Mouse (Mus musculus): ENCODE results near the gene Rpl32. TPM values are rescaled to one million over a fixed set of nuclear protein-coding genes. Genes with fewer than 3 reads are reported as not detected.

Gene Rpl32
- 463 and 551 TPM in 2 replicates for polyA plus RNA-seq (2012; rRNA removed)

GRCm38 (mm10) chr6:115808488-115809231 is at the start of gene Rpl32:
TSS of gene Rpl32 (minus strand) at chr6:115808747.
- H3K4me1 ChIP-seq (ENCODE audit: control insufficient read depth, insufficient read depth, insufficient read length): peaks cover 8% of the 10 kb centered on the region; the same call in 1 of the 2 replicates
- under 1% methylated on average over 47 of the region's 47 CpGs for WGBS
- H3K27ac ChIP-seq (ENCODE audit: insufficient read depth, low read length): peak within 1 kb of the TSS; percentile 81
- H3K4me3 ChIP-seq (ENCODE audit: extremely low read depth, insufficient read depth, insufficient read length): peak within 1 kb of the TSS; percentile 85
- no peaks in the 10 kb centered on the region for H3K27me3 ChIP-seq (ENCODE audit: control insufficient read depth, insufficient read depth, low read length)
- DNase-seq (ENCODE audit: low read depth in 1 of 2, low spot score in 2 of 2): peak; percentile 82 to 90
- H3K36me3 ChIP-seq (ENCODE audit: control insufficient read depth, insufficient read depth, low read length): peaks cover 19% of the 10 kb centered on the region
- TF ChIP-seq POLR2A (IDR thresholded peaks at IDR 0.05; ENCODE audit: low read depth, low read length) (peak; percentile 90), CTCF (IDR thresholded peaks at IDR 0.05; ENCODE audit: extremely low read depth, insufficient read depth, insufficient read length, insufficient replicate concordance) (peak; percentile 16; the same call in 1 of the 2 replicates)

GRCm38 (mm10) chr6:115856361-115856745 is 47.8 kb upstream of the Rpl32 start:
- Histone ChIP-seq H3K36me3 (ENCODE audit: control insufficient read depth, insufficient read depth, low read length) (no peaks in the 10 kb centered on the region), H3K27me3 (ENCODE audit: control insufficient read depth, insufficient read depth, low read length) (no peaks in the 10 kb centered on the region), H3K4me3 (ENCODE audit: extremely low read depth, insufficient read depth, insufficient read length) (no peak overlapping the region), H3K27ac (ENCODE audit: insufficient read depth, low read length) (no peak overlapping the region), H3K4me1 (ENCODE audit: control insufficient read depth, insufficient read depth, insufficient read length) (no peaks in the 10 kb centered on the region)
- WGBS: 94% methylated on average over 4 of the region's 4 CpGs
- DNase-seq (ENCODE audit: low read depth in 1 of 2, low spot score in 2 of 2): no peak
- TF ChIP-seq CTCF (IDR thresholded peaks at IDR 0.05; ENCODE audit: extremely low read depth, insufficient read depth, insufficient read length, insufficient replicate concordance) (no peak), POLR2A (IDR thresholded peaks at IDR 0.05; ENCODE audit: low read depth, low read length) (no peak)

GRCm38 (mm10) chr6:115855733-115856360 is 47.3 kb upstream of the Rpl32 start:
- Histone ChIP-seq H3K27me3 (ENCODE audit: control insufficient read depth, insufficient read depth, low read length) (no peaks in the 10 kb centered on the region), H3K4me3 (ENCODE audit: extremely low read depth, insufficient read depth, insufficient read length) (no peak overlapping the region), H3K27ac (ENCODE audit: insufficient read depth, low read length) (no peak overlapping the region), H3K4me1 (ENCODE audit: control insufficient read depth, insufficient read depth, insufficient read length) (no peaks in the 10 kb centered on the region), H3K36me3 (ENCODE audit: control insufficient read depth, insufficient read depth, low read length) (no peaks in the 10 kb centered on the region)
- no peak for TF ChIP-seq POLR2A (IDR thresholded peaks at IDR 0.05; ENCODE audit: low read depth, low read length)
- no peak for TF ChIP-seq CTCF (IDR thresholded peaks at IDR 0.05; ENCODE audit: extremely low read depth, insufficient read depth, insufficient read length, insufficient replicate concordance)
- WGBS: 89% methylated on average over 3 of the region's 3 CpGs
- no peak for DNase-seq (ENCODE audit: low read depth in 1 of 2, low spot score in 2 of 2)

- 76% methylated on average over 2 of the region's 2 CpGs for WGBS
- no peak for TF ChIP-seq POLR2A (IDR thresholded peaks at IDR 0.05; ENCODE audit: low read depth, low read length)
- H3K27me3 ChIP-seq (ENCODE audit: control insufficient read depth, insufficient read depth, low read length): no peaks in the 10 kb centered on the region
- peak in 1 of 2 experiments; percentile 25 for DNase-seq (ENCODE audit: low read depth in 1 of 2, low spot score in 2 of 2)
- no peak overlapping the region for H3K27ac ChIP-seq (ENCODE audit: insufficient read depth, low read length)
- H3K4me1 ChIP-seq (ENCODE audit: control insufficient read depth, insufficient read depth, insufficient read length): no peaks in the 10 kb centered on the region
- H3K4me3 ChIP-seq (ENCODE audit: extremely low read depth, insufficient read depth, insufficient read length): no peak overlapping the region
- peaks cover 2% of the 10 kb centered on the region; the same call in 1 of the 2 replicates for H3K36me3 ChIP-seq (ENCODE audit: control insufficient read depth, insufficient read depth, low read length)
Observed at GRCm38 (mm10) chr6:115854432-115854831, 45.9 kb upstream of the Rpl32 start.

- Histone ChIP-seq H3K27ac (ENCODE audit: insufficient read depth, low read length) (no peak overlapping the region), H3K27me3 (ENCODE audit: control insufficient read depth, insufficient read depth, low read length) (no peaks in the 10 kb centered on the region), H3K4me1 (ENCODE audit: control insufficient read depth, insufficient read depth, insufficient read length) (no peaks in the 10 kb centered on the region), H3K4me3 (ENCODE audit: extremely low read depth, insufficient read depth, insufficient read length) (no peak overlapping the region), H3K36me3 (ENCODE audit: control insufficient read depth, insufficient read depth, low read length) (peaks cover 2% of the 10 kb centered on the region; the same call in 1 of the 2 replicates)
- no peak for TF ChIP-seq POLR2A (IDR thresholded peaks at IDR 0.05; ENCODE audit: low read depth, low read length)
- no peak for TF ChIP-seq CTCF (IDR thresholded peaks at IDR 0.05; ENCODE audit: extremely low read depth, insufficient read depth, insufficient read length, insufficient replicate concordance)
- no peak for DNase-seq (ENCODE audit: low read depth in 1 of 2, low spot score in 2 of 2)
- 63% methylated on average over 7 of the region's 7 CpGs for WGBS
Observed at GRCm38 (mm10) chr6:115853985-115854384, 45.4 kb upstream of the Rpl32 start.

GRCm38 (mm10) chr6:115853091-115853813 is 44.7 kb upstream of the Rpl32 start, which contains the start of the genes Mbd4 and Ift122:
TSS of gene Mbd4 (minus strand) at chr6:115853371.
TSS of gene Ift122 (plus strand) at chr6:115853470.
- peaks cover 3% of the 10 kb centered on the region; the same call in 1 of the 2 replicates for H3K4me1 ChIP-seq (ENCODE audit: control insufficient read depth, insufficient read depth, insufficient read length)
- under 1% methylated on average over 51 of the region's 51 CpGs for WGBS
- H3K27ac ChIP-seq (ENCODE audit: insufficient read depth, low read length): peak within 1 kb of the TSS; percentile 79
- H3K4me3 ChIP-seq (ENCODE audit: extremely low read depth, insufficient read depth, insufficient read length): peak within 1 kb of the TSS; percentile 72
- H3K27me3 ChIP-seq (ENCODE audit: control insufficient read depth, insufficient read depth, low read length): no peaks in the 10 kb centered on the region
- peaks cover 2% of the 10 kb centered on the region; the same call in 1 of the 2 replicates for H3K36me3 ChIP-seq (ENCODE audit: control insufficient read depth, insufficient read depth, low read length)
- TF ChIP-seq POLR2A (IDR thresholded peaks at IDR 0.05; ENCODE audit: low read depth, low read length): 0 out of 2 replicates have a peak, but pooled peaks have one; percentile 7
- no peak for TF ChIP-seq CTCF (IDR thresholded peaks at IDR 0.05; ENCODE audit: extremely low read depth, insufficient read depth, insufficient read length, insufficient replicate concordance)
- peak; percentile 98 to 99 for DNase-seq (ENCODE audit: low read depth in 1 of 2, low spot score in 2 of 2)
